Mouse (Mus musculus): ENCODE results near the gene Rcan2. TPM values are rescaled to one million over a fixed set of nuclear protein-coding genes. Genes with fewer than 3 reads are reported as not detected.

Gene Rcan2
- 0.67 and 1.3 TPM in 2 replicates for polyA plus RNA-seq (2012; rRNA removed)

GRCm38 (mm10) chr17:43801077-43801476 lies at the start of gene Rcan2:
Rcan2 (plus strand) TSS chr17:43801351.
- 3% methylated on average over 7 of the region's 7 CpGs for WGBS
- TF ChIP-seq CTCF (IDR thresholded peaks at IDR 0.05; ENCODE audit: extremely low read depth, insufficient read length, insufficient replicate concordance, low read depth, low read length) (peak; percentile 49; the same call in 1 of the 2 replicates), POLR2A (IDR thresholded peaks at IDR 0.05; ENCODE audit: low read depth, low read length) (no peak)
- Histone ChIP-seq H3K36me3 (ENCODE audit: control insufficient read depth, insufficient read depth, low read length) (no peaks in the 10 kb centered on the region), H3K4me3 (ENCODE audit: low read depth, low read length) (peak within 1 kb of the TSS; percentile 51), H3K4me1 (ENCODE audit: control insufficient read depth, insufficient read depth, insufficient read length, low read length) (peaks cover 9% of the 10 kb centered on the region; the same call in 1 of the 2 replicates), H3K27ac (ENCODE audit: insufficient read depth, low read depth, low read length) (no peak within 1 kb of the TSS), H3K27me3 (ENCODE audit: control insufficient read depth, insufficient read depth, low read length) (peaks cover 18% of the 10 kb centered on the region)

- H3K27me3 ChIP-seq (ENCODE audit: control insufficient read depth, insufficient read depth, low read length): no peaks in the 10 kb centered on the region
- no peak overlapping the region for H3K27ac ChIP-seq (ENCODE audit: insufficient read depth, low read depth, low read length)
- H3K36me3 ChIP-seq (ENCODE audit: control insufficient read depth, insufficient read depth, low read length): no peaks in the 10 kb centered on the region
- H3K4me3 ChIP-seq (ENCODE audit: low read depth, low read length): no peak overlapping the region
- TF ChIP-seq CTCF (IDR thresholded peaks at IDR 0.05; ENCODE audit: extremely low read depth, insufficient read length, insufficient replicate concordance, low read depth, low read length) (no peak), POLR2A (IDR thresholded peaks at IDR 0.05; ENCODE audit: low read depth, low read length) (no peak)
- H3K4me1 ChIP-seq (ENCODE audit: control insufficient read depth, insufficient read depth, insufficient read length, low read length): no peaks in the 10 kb centered on the region
- 26% methylated on average over 1 of the region's 1 CpGs for WGBS
Measured at GRCm38 (mm10) chr17:43752811-43753210, 48.3 kb upstream of the Rcan2 start.

GRCm38 (mm10) chr17:43754687-43755086 lies 46.5 kb upstream of the Rcan2 start:
- H3K36me3 ChIP-seq (ENCODE audit: control insufficient read depth, insufficient read depth, low read length): no peaks in the 10 kb centered on the region
- no peaks in the 10 kb centered on the region for H3K4me1 ChIP-seq (ENCODE audit: control insufficient read depth, insufficient read depth, insufficient read length, low read length)
- no peak overlapping the region for H3K27ac ChIP-seq (ENCODE audit: insufficient read depth, low read depth, low read length)
- no peak overlapping the region for H3K4me3 ChIP-seq (ENCODE audit: low read depth, low read length)
- WGBS: 63% methylated on average over 5 of the region's 5 CpGs
- no peaks in the 10 kb centered on the region for H3K27me3 ChIP-seq (ENCODE audit: control insufficient read depth, insufficient read depth, low read length)
- TF ChIP-seq POLR2A (IDR thresholded peaks at IDR 0.05; ENCODE audit: low read depth, low read length): no peak
- no peak for TF ChIP-seq CTCF (IDR thresholded peaks at IDR 0.05; ENCODE audit: extremely low read depth, insufficient read length, insufficient replicate concordance, low read depth, low read length)

GRCm38 (mm10) chr17:43758607-43759259 lies 42.4 kb upstream of the Rcan2 start:
- Histone ChIP-seq H3K36me3 (ENCODE audit: control insufficient read depth, insufficient read depth, low read length) (no peaks in the 10 kb centered on the region), H3K4me3 (ENCODE audit: low read depth, low read length) (no peak overlapping the region), H3K4me1 (ENCODE audit: control insufficient read depth, insufficient read depth, insufficient read length, low read length) (no peaks in the 10 kb centered on the region), H3K27ac (ENCODE audit: insufficient read depth, low read depth, low read length) (no peak overlapping the region), H3K27me3 (ENCODE audit: control insufficient read depth, insufficient read depth, low read length) (no peaks in the 10 kb centered on the region)
- peak; percentile 38; the same call in 1 of the 2 replicates for TF ChIP-seq CTCF (IDR thresholded peaks at IDR 0.05; ENCODE audit: extremely low read depth, insufficient read length, insufficient replicate concordance, low read depth, low read length)
- no peak for TF ChIP-seq POLR2A (IDR thresholded peaks at IDR 0.05; ENCODE audit: low read depth, low read length)
- 28% methylated on average over 15 of the region's 15 CpGs for WGBS

GRCm38 (mm10) chr17:43784531-43784930 lies 16.6 kb upstream of the Rcan2 start:
- H3K4me3 ChIP-seq (ENCODE audit: low read depth, low read length): no peak overlapping the region
- TF ChIP-seq CTCF (IDR thresholded peaks at IDR 0.05; ENCODE audit: extremely low read depth, insufficient read length, insufficient replicate concordance, low read depth, low read length) (no peak), POLR2A (IDR thresholded peaks at IDR 0.05; ENCODE audit: low read depth, low read length) (no peak)
- H3K27ac ChIP-seq (ENCODE audit: insufficient read depth, low read depth, low read length): no peak overlapping the region
- H3K36me3 ChIP-seq (ENCODE audit: control insufficient read depth, insufficient read depth, low read length): no peaks in the 10 kb centered on the region
- 75% methylated on average over 4 of the region's 4 CpGs for WGBS
- no peaks in the 10 kb centered on the region for H3K27me3 ChIP-seq (ENCODE audit: control insufficient read depth, insufficient read depth, low read length)
- no peaks in the 10 kb centered on the region for H3K4me1 ChIP-seq (ENCODE audit: control insufficient read depth, insufficient read depth, insufficient read length, low read length)

GRCm38 (mm10) chr17:43788222-43788621 lies 12.9 kb upstream of the Rcan2 start:
- Histone ChIP-seq H3K4me1 (ENCODE audit: control insufficient read depth, insufficient read depth, insufficient read length, low read length) (no peaks in the 10 kb centered on the region), H3K27me3 (ENCODE audit: control insufficient read depth, insufficient read depth, low read length) (no peaks in the 10 kb centered on the region), H3K36me3 (ENCODE audit: control insufficient read depth, insufficient read depth, low read length) (no peaks in the 10 kb centered on the region), H3K4me3 (ENCODE audit: low read depth, low read length) (no peak overlapping the region), H3K27ac (ENCODE audit: insufficient read depth, low read depth, low read length) (no peak overlapping the region)
- WGBS: 85% methylated on average over 5 of the region's 5 CpGs
- TF ChIP-seq POLR2A (IDR thresholded peaks at IDR 0.05; ENCODE audit: low read depth, low read length) (no peak), CTCF (IDR thresholded peaks at IDR 0.05; ENCODE audit: extremely low read depth, insufficient read length, insufficient replicate concordance, low read depth, low read length) (no peak)

- TF ChIP-seq POLR2A (IDR thresholded peaks at IDR 0.05; ENCODE audit: low read depth, low read length) (no peak), CTCF (IDR thresholded peaks at IDR 0.05; ENCODE audit: extremely low read depth, insufficient read length, insufficient replicate concordance, low read depth, low read length) (no peak)
- no peaks in the 10 kb centered on the region for H3K36me3 ChIP-seq (ENCODE audit: control insufficient read depth, insufficient read depth, low read length)
- no peak overlapping the region for H3K27ac ChIP-seq (ENCODE audit: insufficient read depth, low read depth, low read length)
- no peak overlapping the region for H3K4me3 ChIP-seq (ENCODE audit: low read depth, low read length)
- H3K4me1 ChIP-seq (ENCODE audit: control insufficient read depth, insufficient read depth, insufficient read length, low read length): no peaks in the 10 kb centered on the region
- H3K27me3 ChIP-seq (ENCODE audit: control insufficient read depth, insufficient read depth, low read length): no peaks in the 10 kb centered on the region
Measured at GRCm38 (mm10) chr17:43789376-43789775, 11.8 kb upstream of the Rcan2 start.
